Mouse (Mus musculus): ENCODE data around the gene Trim47.

DNA sequence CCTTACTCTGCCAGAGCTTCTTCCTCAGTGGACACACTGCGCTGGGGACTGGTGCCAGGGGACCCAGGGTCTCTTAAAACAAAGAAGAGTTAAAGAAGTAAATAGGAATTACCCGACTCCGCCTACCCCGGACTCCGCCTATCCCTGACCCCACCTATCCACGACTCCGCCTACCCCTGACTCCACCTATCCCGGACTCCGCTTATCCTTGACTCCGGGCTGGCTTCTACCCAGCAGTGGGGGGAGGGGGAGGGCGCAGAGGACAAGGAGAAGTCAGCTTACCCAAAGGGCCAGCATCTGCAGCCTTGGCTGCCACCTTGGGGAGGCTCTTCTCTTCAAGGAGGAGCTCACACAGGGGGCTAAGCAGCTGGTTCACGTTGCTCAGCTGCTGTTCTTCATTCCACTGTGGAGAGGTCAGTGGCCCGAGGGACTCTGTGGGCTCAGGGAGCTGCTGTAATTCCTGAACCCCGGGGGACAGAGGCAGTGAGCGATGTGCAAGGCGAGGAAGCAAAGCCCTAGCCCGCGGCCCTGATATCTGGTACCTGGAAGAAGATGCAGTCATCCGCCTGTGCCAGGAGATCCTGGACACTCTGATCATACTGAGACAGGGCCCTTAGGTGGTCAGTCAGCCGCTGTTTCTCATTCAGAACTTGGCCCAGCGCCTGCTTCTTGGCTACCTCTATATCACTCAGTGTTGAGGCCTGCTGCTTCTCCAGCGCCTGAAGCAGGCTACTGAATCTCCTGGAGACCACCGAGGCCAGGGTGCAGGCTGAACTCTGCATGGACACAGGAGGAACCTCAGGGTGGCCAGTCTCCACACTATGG lies at the start of gene Trim47:
- TF ChIP-seq CTCF (IDR thresholded peaks at IDR 0.05; ENCODE audit: control insufficient read depth, insufficient read depth, insufficient read length) (no peak), USF1 (IDR thresholded peaks at IDR 0.05; ENCODE audit: low read depth) (no peak), MYOG (IDR thresholded peaks at IDR 0.05; ENCODE audit: control insufficient read depth, extremely low read depth, insufficient read length) (no peak)

Measured in C2C12 (cell line).